Mouse (Mus musculus) heart, postnatal 14 days (tissue): ENCODE measurements around the gene Samd4. TPM values are rescaled to one million over a fixed set of nuclear protein-coding genes. Genes with fewer than 3 reads are reported as not detected.
A peak's percentile ranks its signal among the peaks of the same experiment; 100 is the strongest.

Experiments
- DNase-seq, 2 experiments: peaks; one replicate each; pipeline ENCODE4 v3.0.0; 2021 to 2022
- intact Hi-C: fragments of 180-260 bp; cut with DNase I; formaldehyde crosslinking; loops from one replicate; pipeline ENCODE4 v1.15.1; 2025
- total RNA-seq, 2 experiments: library from RNA; stranded (reverse); gene quantifications; 2 replicates each; pipeline ENCODE4 v1.2.3; 2021

Samd4 gene
- total RNA-seq, 2 experiments from 2014 or later: 53.4 to 54.8 TPM

DNA sequence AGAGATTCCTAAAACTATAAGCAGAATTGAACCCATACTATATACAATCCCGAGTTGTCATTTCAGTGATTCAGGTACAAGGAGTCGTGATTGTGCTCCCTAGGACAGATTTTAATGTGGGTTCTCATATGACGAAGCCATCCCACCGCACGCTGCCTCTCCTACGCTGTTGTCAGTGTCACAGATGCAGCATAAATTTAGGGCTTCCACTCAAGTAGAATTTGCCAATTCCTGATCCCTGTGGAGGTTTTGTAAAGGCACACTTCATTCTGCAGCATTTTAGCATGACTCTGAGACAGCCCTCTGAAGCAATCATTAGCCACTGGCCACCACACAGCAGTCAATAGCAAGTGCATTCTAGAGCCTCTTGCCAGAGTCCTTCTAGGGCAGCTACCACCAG lies 166.4 kb downstream of the Samd4 start:
- intact Hi-C loops: no loop called here
- no peak for DNase-seq

GRCm38 (mm10) chr14:47051743-47052610 lies 169.3 kb downstream of the Samd4 start:
- no peak for DNase-seq
- intact Hi-C loops: no loop called here

DNA sequence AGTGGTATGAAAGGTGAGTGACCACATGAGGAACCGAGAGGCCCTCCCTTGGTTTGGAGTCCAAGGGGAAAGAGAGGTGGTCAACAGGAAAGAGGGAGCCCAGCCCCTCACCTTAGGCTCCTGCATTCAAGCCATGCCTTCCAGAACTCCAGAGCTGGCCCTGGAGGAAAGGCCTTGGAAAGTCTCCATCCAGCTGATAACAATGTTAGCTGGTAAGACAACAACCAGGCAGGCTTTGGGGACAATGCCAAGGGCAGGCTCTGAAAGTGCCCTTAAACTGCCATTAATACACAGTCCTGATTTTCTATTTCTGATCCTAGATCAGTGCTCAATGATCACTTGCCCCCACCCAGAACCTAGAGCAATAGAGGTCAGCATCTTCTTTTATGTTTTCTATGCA lies 170.4 kb downstream of the Samd4 start:
- intact Hi-C loops: no loop called here
- DNase-seq: peak; percentile 45 to 64

DNA sequence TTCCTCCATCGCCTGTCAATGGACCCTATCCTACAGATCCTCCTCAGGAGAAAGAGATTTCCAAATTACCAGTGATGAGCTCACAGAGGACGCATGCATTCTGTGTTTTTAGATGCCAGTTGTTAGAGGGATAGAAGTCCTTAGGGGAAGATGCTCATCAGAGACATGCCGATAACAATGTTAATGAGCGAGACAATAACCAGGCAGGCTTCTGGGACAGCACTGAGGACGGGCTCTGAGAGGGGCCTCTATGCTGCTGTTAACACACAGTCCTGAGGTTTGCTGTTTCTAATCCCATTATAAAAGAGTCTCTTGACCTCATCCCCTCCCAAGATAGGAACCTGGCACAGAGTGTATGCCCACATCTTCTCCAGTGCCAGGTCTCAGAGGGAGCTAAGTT lies 171.2 kb downstream of the Samd4 start:
- no peak for DNase-seq
- intact Hi-C loops: no loop called here

DNA sequence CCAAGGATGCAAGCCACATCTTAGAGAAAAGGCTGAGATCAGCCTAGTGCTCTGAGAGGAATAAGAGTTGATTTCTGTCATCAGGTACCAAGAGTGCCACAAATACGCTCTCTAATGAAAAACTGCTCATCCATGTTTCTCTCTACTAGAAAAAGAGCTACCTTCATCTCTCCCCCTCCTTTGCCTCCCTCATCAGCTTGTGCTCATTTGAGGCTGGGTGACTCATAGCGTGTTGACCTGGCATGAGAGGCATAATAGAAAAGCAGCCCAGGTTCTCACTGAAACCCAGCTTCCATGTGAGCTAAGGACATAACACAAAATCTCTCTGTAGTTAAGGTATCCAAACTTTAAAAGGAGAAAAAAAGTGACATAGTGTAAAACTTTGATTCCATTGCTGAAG lies 176.3 kb downstream of the Samd4 start:
- intact Hi-C loops: no loop called here
- DNase-seq: no peak

DNA sequence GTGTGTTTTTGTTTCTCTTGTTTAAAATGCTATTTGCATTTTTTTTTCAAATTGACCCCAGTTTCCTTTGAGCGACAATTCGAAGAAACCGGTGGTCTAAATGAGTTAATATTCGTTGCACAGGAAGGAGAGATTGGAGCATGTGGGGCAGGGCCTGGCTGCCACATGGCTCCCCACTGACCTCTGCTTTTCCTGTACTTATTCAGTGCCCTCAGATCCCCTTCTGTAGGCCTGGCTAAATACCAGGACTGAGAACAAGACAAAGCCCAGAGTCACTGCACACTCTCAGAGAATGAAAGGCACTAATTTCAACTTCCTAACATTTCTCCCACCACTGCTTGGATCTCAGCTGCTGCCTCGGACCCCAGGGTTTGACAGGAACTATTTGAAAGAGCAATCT lies 182.4 kb downstream of the Samd4 start:
- no peak for DNase-seq
- intact Hi-C loops: no loop called here

GRCm38 (mm10) chr14:47066901-47067300 lies 184.2 kb downstream of the Samd4 start:
- intact Hi-C loops: no loop called here

DNA sequence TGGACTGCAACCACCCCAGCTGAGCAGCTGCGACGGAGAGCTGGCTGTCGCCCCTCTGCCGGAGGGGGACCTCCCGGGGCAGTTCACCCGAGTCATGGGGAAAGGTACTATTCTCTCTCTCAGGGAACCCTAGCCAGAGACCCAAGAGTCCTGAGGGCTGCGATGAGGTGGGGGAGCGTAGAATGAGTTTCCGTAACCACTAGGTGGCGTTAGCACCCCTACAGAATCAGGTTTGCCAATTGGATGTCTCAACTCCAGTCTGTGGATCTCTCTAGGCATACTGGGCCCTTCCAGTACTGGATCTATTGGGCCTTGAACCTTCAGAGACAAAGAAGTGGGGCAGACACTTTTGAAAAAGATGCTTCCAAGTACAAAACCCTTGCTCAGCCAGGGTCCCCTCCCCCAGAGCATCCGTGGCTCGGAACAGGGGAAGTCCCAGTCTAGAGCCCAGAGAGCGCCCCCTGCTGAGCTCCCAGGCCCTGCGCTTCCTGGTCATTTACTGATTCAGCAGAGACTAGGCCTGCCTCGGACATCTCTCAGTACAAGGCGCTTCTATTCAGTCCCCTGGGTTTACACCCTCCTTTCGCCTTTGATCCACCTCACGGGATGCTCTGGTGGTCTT lies 191.5 kb downstream of the Samd4 start:
- intact Hi-C loops: loop anchor here (5.0 kb wide), 1 partner anchor 47 kb away; no protein-coding TSS in a partner anchor
- DNase-seq: peak; percentile 56 to 66

More at GRCm38 (mm10) chr14:47066901-47067300, 184.2 kb downstream of the Samd4 start:
- DNase-seq: no peak

DNA sequence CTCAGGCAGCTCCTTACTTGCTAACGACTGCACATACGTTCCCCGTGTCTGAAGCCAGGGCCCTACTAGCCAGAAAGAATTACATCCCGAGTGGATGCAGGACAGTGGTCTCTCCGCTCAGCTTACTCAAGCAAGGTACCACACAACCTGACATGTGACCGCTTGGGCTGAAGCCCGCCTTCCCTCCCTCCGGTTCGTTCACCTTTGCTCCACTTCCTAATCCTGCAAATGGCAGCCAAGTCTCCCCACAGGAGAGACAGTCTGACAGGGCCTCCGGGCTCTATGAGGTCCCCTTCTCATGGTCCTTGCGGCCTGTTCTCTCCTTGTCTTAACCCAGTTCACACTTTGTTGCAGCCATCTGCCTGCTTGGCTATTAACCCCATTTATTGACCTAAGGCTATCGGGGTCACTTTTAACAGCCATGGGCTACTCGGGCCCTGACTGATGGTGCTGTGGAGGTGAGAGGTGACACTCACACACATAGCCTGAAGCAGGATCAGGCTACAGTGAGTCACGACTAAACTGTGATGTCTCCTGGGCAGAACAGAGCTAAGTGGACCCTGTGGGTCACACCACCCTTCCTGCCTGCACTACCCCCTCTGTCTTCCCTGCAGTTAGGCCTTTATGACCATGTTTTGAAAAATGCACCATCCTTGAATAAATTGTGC lies 192.5 kb downstream of the Samd4 start:
- peak in 1 of 2 experiments; percentile 50 for DNase-seq
- intact Hi-C loops: no loop called here

- no peak for DNase-seq
- intact Hi-C loops: no loop called here
Measured at GRCm38 (mm10) chr14:47075856-47076255, 193.2 kb downstream of the Samd4 start.

DNA sequence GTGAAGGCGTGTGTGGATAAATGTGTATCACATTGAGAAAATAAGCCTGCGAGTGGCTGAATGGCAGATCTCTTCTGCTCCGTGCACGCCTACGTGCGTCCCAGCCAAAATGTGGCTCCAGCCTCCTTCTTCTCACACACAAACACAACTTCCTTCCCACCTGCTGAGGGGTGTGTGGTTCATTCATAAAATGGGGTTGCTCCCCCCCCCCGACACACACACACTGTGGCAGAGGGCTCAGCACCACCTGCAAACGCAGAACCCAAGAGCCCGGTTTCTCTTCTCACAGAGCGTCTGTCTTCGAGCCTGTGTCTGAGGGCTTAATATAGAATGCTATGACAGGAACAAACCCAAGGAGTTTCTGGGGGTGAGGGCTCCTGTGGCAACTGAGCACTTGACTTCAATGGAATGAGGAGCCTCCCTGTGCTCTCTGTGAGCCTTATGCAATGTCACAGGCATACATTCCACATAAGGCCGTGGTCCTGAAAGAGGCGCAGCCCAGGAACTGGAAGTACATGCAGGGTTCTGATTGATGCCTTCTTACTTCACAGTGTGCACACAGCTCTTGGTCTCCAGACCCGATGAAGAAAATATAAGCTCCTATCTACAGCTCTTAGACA lies 194.4 kb downstream of the Samd4 start:
- intact Hi-C loops: no loop called here
- no peak for DNase-seq

- intact Hi-C loops: no loop called here
- no peak for DNase-seq
Measured at GRCm38 (mm10) chr14:47077576-47077970, 194.9 kb downstream of the Samd4 start.

DNA sequence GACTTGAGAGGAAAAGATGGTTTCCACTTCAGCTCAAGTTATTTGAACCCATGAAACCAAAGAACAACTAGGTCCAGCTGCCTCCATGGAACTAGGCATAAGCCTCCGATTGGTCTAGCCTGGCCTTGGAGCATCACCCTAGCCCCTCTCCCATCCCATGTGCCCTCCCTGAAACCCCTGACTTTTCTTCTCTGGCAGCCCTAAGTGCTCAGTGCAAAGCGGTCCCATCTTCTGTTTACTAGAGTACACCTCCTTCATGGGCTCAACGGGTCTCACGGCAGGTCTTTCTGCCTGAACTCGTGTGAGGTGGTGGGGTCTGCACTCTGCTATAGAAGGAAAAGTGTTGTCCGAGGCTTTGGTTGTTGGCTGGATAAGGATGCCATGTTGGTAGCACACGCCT lies 197.3 kb downstream of the Samd4 start:
- intact Hi-C loops: loop anchor here (10.0 kb wide), 1 partner anchor 315 kb away; no protein-coding TSS in a partner anchor
- no peak for DNase-seq

GRCm38 (mm10) chr14:47083311-47083710 lies 200.7 kb downstream of the Samd4 start:
- no peak for DNase-seq
- intact Hi-C loops: loop anchor here (10.0 kb wide), 1 partner anchor 311 kb away; no protein-coding TSS in a partner anchor

DNA sequence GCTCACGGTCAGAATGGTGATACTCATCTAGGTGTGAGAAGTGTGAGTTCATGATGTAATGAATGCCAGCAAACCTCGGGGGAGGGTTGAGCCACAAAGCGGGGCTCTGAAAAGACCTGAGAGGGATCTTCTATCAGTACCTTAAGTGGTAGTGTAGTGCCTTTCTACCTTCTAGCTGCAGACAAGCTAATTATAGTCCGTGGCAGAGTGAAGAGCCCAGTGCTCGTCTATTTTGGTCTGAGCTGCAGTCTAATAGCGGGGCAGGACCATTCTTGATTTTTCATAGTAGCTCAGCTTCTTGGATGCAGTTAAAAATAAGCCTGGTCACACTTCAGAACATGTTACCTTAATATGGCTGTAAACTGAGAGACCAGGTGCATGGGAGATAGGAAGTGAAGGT lies 201.2 kb downstream of the Samd4 start:
- DNase-seq: no peak
- intact Hi-C loops: loop anchor here (10.0 kb wide), 1 partner anchor 311 kb away; no protein-coding TSS in a partner anchor

DNA sequence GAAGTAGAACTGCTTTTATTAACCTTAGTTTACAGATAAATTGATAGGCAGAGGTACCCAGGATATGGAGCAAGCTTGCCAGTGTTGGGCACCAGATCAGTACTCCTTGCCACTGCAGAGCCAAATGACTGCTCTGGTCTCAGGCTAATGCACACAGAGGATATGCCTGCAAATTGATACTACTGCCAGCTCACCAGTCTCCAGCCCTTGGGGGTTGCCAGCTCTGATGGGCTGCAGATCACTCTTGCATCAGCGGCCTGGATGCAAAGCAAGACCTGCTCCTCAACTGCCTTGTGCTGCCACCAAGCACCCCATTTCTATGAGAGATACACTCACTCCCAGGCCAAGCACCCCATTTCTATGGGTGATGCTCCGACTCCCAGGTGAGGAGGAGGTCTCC lies 202.0 kb downstream of the Samd4 start:
- intact Hi-C loops: loop anchor here (5.0 to 10.0 kb wide), 3 partner anchors 163 to 310 kb away; partner anchors contain the start of gene Cgrrf1
- no peak for DNase-seq

GRCm38 (mm10) chr14:47086123-47086522 lies 203.5 kb downstream of the Samd4 start:
- intact Hi-C loops: loop anchor here (1.0 to 10.0 kb wide), 5 partner anchors 85 to 309 kb away; partner anchors contain the start of gene Cgrrf1
- no peak for DNase-seq

GRCm38 (mm10) chr14:47086743-47087142 lies 204.1 kb downstream of the Samd4 start:
- DNase-seq: peak; percentile 72 to 78
- intact Hi-C loops: loop anchor here (1.0 to 10.0 kb wide), 5 partner anchors 86 to 308 kb away; partner anchors contain the start of gene Cgrrf1

DNA sequence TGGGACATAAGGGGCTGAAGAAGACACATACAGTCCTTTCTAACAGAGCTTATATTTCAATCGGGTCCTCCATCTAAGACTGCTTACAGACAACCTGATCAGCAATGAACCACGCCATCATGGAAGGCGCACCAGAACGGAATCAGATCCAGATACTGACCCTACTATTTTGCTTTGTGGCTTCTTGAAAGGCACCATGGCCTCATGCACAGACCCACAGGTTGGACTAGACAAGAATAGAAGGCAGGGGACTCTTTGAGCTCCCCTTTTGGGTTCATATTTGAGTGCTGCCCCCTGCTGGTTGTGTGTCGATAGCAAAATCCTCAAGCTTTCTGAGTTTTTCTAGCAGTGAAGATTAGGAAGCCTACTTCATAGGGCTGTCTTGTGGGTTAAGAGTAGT lies 204.5 kb downstream of the Samd4 start:
- DNase-seq: peak; percentile 81 to 91
- intact Hi-C loops: loop anchor here (2.0 to 10.0 kb wide), 4 partner anchors 86 to 308 kb away; partner anchors contain the start of gene Cgrrf1

- intact Hi-C loops: loop anchor here (2.0 to 10.0 kb wide), 4 partner anchors 87 to 307 kb away; partner anchors contain the start of gene Cgrrf1
- DNase-seq: no peak
Measured at GRCm38 (mm10) chr14:47087669-47088250, 205.1 kb downstream of the Samd4 start.
